Mouse (Mus musculus): Measurements from ENCODE around the gene Fv1. TPM values are rescaled to one million over a fixed set of nuclear protein-coding genes. Genes with fewer than 3 reads are reported as not detected.

Fv1 gene
- 7.0 to 10.8 TPM (median 9.5 TPM) in 4 replicates for total RNA-seq (2023)

GRCm38 (mm10) chr4:147868450-147869031, at the start of gene Fv1, which contains the start of gene Miip:
Gene Fv1, plus strand, starts transcription at chr4:147868979.
Gene Miip, minus strand, starts transcription at chr4:147868816.

GRCm38 (mm10) chr4:147847614-147848583, 20.9 kb upstream of the Fv1 start, which contains the start of gene Zfp933:
Gene Zfp933, minus strand, starts transcription at chr4:147848366.

GRCm38 (mm10) chr4:147904313-147905089, 35.7 kb downstream of the Fv1 start, which contains the start of gene Mfn2:
Gene Mfn2, minus strand, starts transcription at chr4:147904704.

Other genes starting within 250 kb of the Fv1 start
- 0.53 to 0.66 TPM in 2 of 4 replicates, not detected in the others for gene Zfp979, start 226.5 kb upstream of the Fv1 start, total RNA-seq (2023)
- gene Zfp534, start 166.4 kb upstream of the Fv1 start, total RNA-seq (2023) = 0.61 to 1.2 TPM (median 0.76 TPM) in 4 replicates
- gene Zfp984, start 59.2 kb upstream of the Fv1 start, total RNA-seq (2023) = 11.2 to 14.2 TPM (median 12.9 TPM) in 4 replicates
- 9.1 to 13.8 TPM (median 11.4 TPM) in 4 replicates for gene Zfp933, start 20.6 kb upstream of the Fv1 start, total RNA-seq (2023)
- 34.3 to 43.6 TPM (median 39.2 TPM) in 4 replicates for gene Miip, start 163 bp upstream of the Fv1 start, total RNA-seq (2023)
- 46.8 to 60.2 TPM (median 49.2 TPM) in 4 replicates for gene Mfn2, start 35.7 kb downstream of the Fv1 start, total RNA-seq (2023)
- gene Plod1, start 67.8 kb downstream of the Fv1 start, total RNA-seq (2023) = 3.3 to 6.2 TPM (median 5.4 TPM) in 4 replicates
- gene 2510039O18Rik, start 71.9 kb downstream of the Fv1 start, total RNA-seq (2023) = 62.2 to 65.8 TPM (median 64.3 TPM) in 4 replicates
- gene Nppb, start 116.8 kb downstream of the Fv1 start, total RNA-seq (2023) = not detected in 4 replicates
- not detected in 4 replicates for gene Nppa, start 131.7 kb downstream of the Fv1 start, total RNA-seq (2023)
- gene Clcn6, start 169.8 kb downstream of the Fv1 start, total RNA-seq (2023) = 40.9 to 48.8 TPM (median 45.8 TPM) in 4 replicates
- gene Mthfr, start 170.1 kb downstream of the Fv1 start, total RNA-seq (2023) = 14.3 to 18.7 TPM (median 16.4 TPM) in 4 replicates
- gene Agtrap, start 219.1 kb downstream of the Fv1 start, total RNA-seq (2023) = 9.0 to 14.2 TPM (median 11.7 TPM) in 4 replicates

Data from B cell, adult 62 days (primary cell).